Mouse (Mus musculus): ENCODE measurements around the gene Rsad2. TPM values are rescaled to one million over a fixed set of nuclear protein-coding genes. Genes with fewer than 3 reads are reported as not detected.

Rsad2 gene
- polyA plus RNA-seq (2017; shearing (Covaris generic)) = 4.2 TPM

DNA sequence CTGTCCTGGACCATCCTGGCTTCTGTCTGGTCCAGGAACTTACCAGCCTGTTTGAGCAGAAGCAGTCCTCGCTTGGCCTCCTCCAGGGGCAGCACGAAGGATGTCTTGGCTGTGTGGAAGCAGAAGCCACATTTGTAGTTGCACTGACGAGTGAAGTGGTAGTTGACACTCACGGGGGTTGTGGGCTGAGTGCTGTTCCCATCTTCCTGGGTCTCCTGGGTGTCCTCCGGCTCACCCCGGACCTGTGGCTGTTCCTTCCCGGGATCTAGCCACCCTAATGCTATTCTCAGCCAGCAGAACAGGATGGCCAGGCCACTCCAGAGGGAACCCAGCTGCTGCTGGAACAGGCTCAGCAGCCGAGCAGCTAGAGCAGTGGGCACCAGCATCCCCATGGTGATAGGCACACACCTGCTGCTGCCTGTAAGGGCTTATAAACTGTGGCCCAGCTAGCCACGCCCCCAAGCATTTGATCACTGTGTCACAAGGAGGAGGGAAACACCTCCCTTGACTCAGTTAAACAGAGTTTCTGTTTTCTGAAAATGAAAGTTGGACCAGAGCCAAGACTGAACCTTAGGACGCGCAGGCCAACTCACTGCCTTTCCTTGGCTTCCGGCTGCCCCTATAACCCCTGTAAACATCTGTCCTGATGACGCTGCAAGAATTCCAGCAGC, at the start of gene Rsad2:
Gene Rsad2 (minus strand): TSS at position 425 of the 671 bp plus-strand sequence.

GRCm38 (mm10) chr12:26469098-26470041, 13.1 kb upstream of the Rsad2 start, which contains the start of gene Cmpk2:
Gene Cmpk2, plus strand, starts transcription at chr12:26469204.

GRCm38 (mm10) chr12:26415104-26415771, 41.0 kb downstream of the Rsad2 start, which contains the start of gene Rnf144a:
Gene Rnf144a, minus strand, starts transcription at chr12:26415254.

Other genes with a start within 250 kb of the Rsad2 start
- 18.9 TPM for gene Rnf144a, start 41.2 kb downstream of the Rsad2 start, polyA plus RNA-seq (2017; shearing (Covaris generic))
- gene Cmpk2, start 12.8 kb upstream of the Rsad2 start, polyA plus RNA-seq (2017; shearing (Covaris generic)) = 15.8 TPM